Mouse (Mus musculus): ENCODE data around the gene Pik3r5. TPM values are rescaled to one million over a fixed set of nuclear protein-coding genes. Genes with fewer than 3 reads are reported as not detected.

The Pik3r5 gene
- polyA plus RNA-seq, 1 experiment = 34.7 TPM

GRCm38 (mm10) chr11:68508619-68509018 lies 76.7 kb downstream of the Pik3r5 start:
- Histone ChIP-seq H3K27me3 (ENCODE audit: control insufficient read depth, insufficient read depth, low read length) (no peaks in the 10 kb centered on the region; the same call in 1 of the 2 replicates), H3K36me3 (ENCODE audit: control insufficient read depth, insufficient read depth, low read length) (no peaks in the 10 kb centered on the region), H3K4me1 (ENCODE audit: control insufficient read depth, insufficient read depth, insufficient read length) (no peaks in the 10 kb centered on the region; the same call in 1 of the 2 replicates), H3K4me3 (ENCODE audit: extremely low read depth, insufficient read depth, insufficient read length) (no peak overlapping the region), H3K27ac (ENCODE audit: insufficient read depth, low read length) (no peak overlapping the region)
- no peak for DNase-seq (ENCODE audit: low read depth in 1 of 2, low spot score in 2 of 2)
- TF ChIP-seq CTCF (IDR thresholded peaks at IDR 0.05; ENCODE audit: extremely low read depth, insufficient read depth, insufficient read length, insufficient replicate concordance) = no peak
- TF ChIP-seq POLR2A (IDR thresholded peaks at IDR 0.05; ENCODE audit: low read depth, low read length) = no peak
- WGBS = 80% methylated on average over 5 of the region's 5 CpGs

- H3K4me3 ChIP-seq (ENCODE audit: extremely low read depth, insufficient read depth, insufficient read length) = no peak overlapping the region
- no peak for TF ChIP-seq CTCF (IDR thresholded peaks at IDR 0.05; ENCODE audit: extremely low read depth, insufficient read depth, insufficient read length, insufficient replicate concordance)
- TF ChIP-seq POLR2A (IDR thresholded peaks at IDR 0.05; ENCODE audit: low read depth, low read length) = no peak
- 30% methylated on average over 2 of the region's 2 CpGs for WGBS
- no peak overlapping the region for H3K27ac ChIP-seq (ENCODE audit: insufficient read depth, low read length)
- no peak for DNase-seq (ENCODE audit: low read depth in 1 of 2, low spot score in 2 of 2)
- H3K36me3 ChIP-seq (ENCODE audit: control insufficient read depth, insufficient read depth, low read length) = no peaks in the 10 kb centered on the region
- H3K4me1 ChIP-seq (ENCODE audit: control insufficient read depth, insufficient read depth, insufficient read length) = no peaks in the 10 kb centered on the region
- H3K27me3 ChIP-seq (ENCODE audit: control insufficient read depth, insufficient read depth, low read length) = no peaks in the 10 kb centered on the region; the same call in 1 of the 2 replicates
These were observed 77.3 kb downstream of the Pik3r5 start for GRCm38 (mm10) chr11:68509194-68509593.

- Histone ChIP-seq H3K36me3 (ENCODE audit: control insufficient read depth, insufficient read depth, low read length) (no peaks in the 10 kb centered on the region), H3K27ac (ENCODE audit: insufficient read depth, low read length) (no peak overlapping the region), H3K4me1 (ENCODE audit: control insufficient read depth, insufficient read depth, insufficient read length) (no peaks in the 10 kb centered on the region), H3K4me3 (ENCODE audit: extremely low read depth, insufficient read depth, insufficient read length) (no peak overlapping the region), H3K27me3 (ENCODE audit: control insufficient read depth, insufficient read depth, low read length) (no peaks in the 10 kb centered on the region)
- no peak for DNase-seq (ENCODE audit: low read depth in 1 of 2, low spot score in 2 of 2)
- 47% methylated on average over 3 of the region's 3 CpGs for WGBS
- TF ChIP-seq POLR2A (IDR thresholded peaks at IDR 0.05; ENCODE audit: low read depth, low read length) (no peak), CTCF (IDR thresholded peaks at IDR 0.05; ENCODE audit: extremely low read depth, insufficient read depth, insufficient read length, insufficient replicate concordance) (no peak)
These were observed 82.0 kb downstream of the Pik3r5 start for GRCm38 (mm10) chr11:68513969-68514368.

GRCm38 (mm10) chr11:68519362-68519761 lies 87.4 kb downstream of the Pik3r5 start:
- Histone ChIP-seq H3K36me3 (ENCODE audit: control insufficient read depth, insufficient read depth, low read length) (no peaks in the 10 kb centered on the region), H3K27me3 (ENCODE audit: control insufficient read depth, insufficient read depth, low read length) (no peaks in the 10 kb centered on the region), H3K4me3 (ENCODE audit: extremely low read depth, insufficient read depth, insufficient read length) (no peak overlapping the region), H3K4me1 (ENCODE audit: control insufficient read depth, insufficient read depth, insufficient read length) (peaks cover 23% of the 10 kb centered on the region), H3K27ac (ENCODE audit: insufficient read depth, low read length) (no peak overlapping the region)
- TF ChIP-seq CTCF (IDR thresholded peaks at IDR 0.05; ENCODE audit: extremely low read depth, insufficient read depth, insufficient read length, insufficient replicate concordance) (no peak), POLR2A (IDR thresholded peaks at IDR 0.05; ENCODE audit: low read depth, low read length) (no peak)
- DNase-seq (ENCODE audit: low read depth in 1 of 2, low spot score in 2 of 2) = no peak
- WGBS = 54% methylated on average over 4 of the region's 4 CpGs

- no peak for TF ChIP-seq POLR2A (IDR thresholded peaks at IDR 0.05; ENCODE audit: low read depth, low read length)
- TF ChIP-seq CTCF (IDR thresholded peaks at IDR 0.05; ENCODE audit: extremely low read depth, insufficient read depth, insufficient read length, insufficient replicate concordance) = no peak
- Histone ChIP-seq H3K27ac (ENCODE audit: insufficient read depth, low read length) (no peak overlapping the region), H3K27me3 (ENCODE audit: control insufficient read depth, insufficient read depth, low read length) (no peaks in the 10 kb centered on the region), H3K4me1 (ENCODE audit: control insufficient read depth, insufficient read depth, insufficient read length) (peaks cover 23% of the 10 kb centered on the region), H3K36me3 (ENCODE audit: control insufficient read depth, insufficient read depth, low read length) (no peaks in the 10 kb centered on the region), H3K4me3 (ENCODE audit: extremely low read depth, insufficient read depth, insufficient read length) (no peak overlapping the region)
- no peak for DNase-seq (ENCODE audit: low read depth in 1 of 2, low spot score in 2 of 2)
- WGBS = 19% methylated on average over 5 of the region's 5 CpGs
These were observed 87.9 kb downstream of the Pik3r5 start for GRCm38 (mm10) chr11:68519815-68520214.

GRCm38 (mm10) chr11:68520439-68520838 lies 88.5 kb downstream of the Pik3r5 start:
- Histone ChIP-seq H3K4me1 (ENCODE audit: control insufficient read depth, insufficient read depth, insufficient read length) (peaks cover 23% of the 10 kb centered on the region), H3K36me3 (ENCODE audit: control insufficient read depth, insufficient read depth, low read length) (no peaks in the 10 kb centered on the region), H3K27ac (ENCODE audit: insufficient read depth, low read length) (no peak overlapping the region), H3K4me3 (ENCODE audit: extremely low read depth, insufficient read depth, insufficient read length) (no peak overlapping the region), H3K27me3 (ENCODE audit: control insufficient read depth, insufficient read depth, low read length) (no peaks in the 10 kb centered on the region)
- WGBS = 92% methylated on average over 2 of the region's 2 CpGs
- TF ChIP-seq POLR2A (IDR thresholded peaks at IDR 0.05; ENCODE audit: low read depth, low read length) = no peak
- TF ChIP-seq CTCF (IDR thresholded peaks at IDR 0.05; ENCODE audit: extremely low read depth, insufficient read depth, insufficient read length, insufficient replicate concordance) = no peak
- no peak for DNase-seq (ENCODE audit: low read depth in 1 of 2, low spot score in 2 of 2)

- H3K27me3 ChIP-seq (ENCODE audit: control insufficient read depth, insufficient read depth, low read length) = no peaks in the 10 kb centered on the region
- no peak overlapping the region for H3K4me3 ChIP-seq (ENCODE audit: extremely low read depth, insufficient read depth, insufficient read length)
- peaks cover 23% of the 10 kb centered on the region for H3K4me1 ChIP-seq (ENCODE audit: control insufficient read depth, insufficient read depth, insufficient read length)
- no peak for DNase-seq (ENCODE audit: low read depth in 1 of 2, low spot score in 2 of 2)
- WGBS = 72% methylated on average over 5 of the region's 5 CpGs
- H3K27ac ChIP-seq (ENCODE audit: insufficient read depth, low read length) = no peak overlapping the region
- H3K36me3 ChIP-seq (ENCODE audit: control insufficient read depth, insufficient read depth, low read length) = no peaks in the 10 kb centered on the region
- no peak for TF ChIP-seq POLR2A (IDR thresholded peaks at IDR 0.05; ENCODE audit: low read depth, low read length)
- no peak for TF ChIP-seq CTCF (IDR thresholded peaks at IDR 0.05; ENCODE audit: extremely low read depth, insufficient read depth, insufficient read length, insufficient replicate concordance)
These were observed 89.4 kb downstream of the Pik3r5 start for GRCm38 (mm10) chr11:68521352-68521751.
